Mouse (Mus musculus): ENCODE data around the gene Ino80b. TPM values are rescaled to one million over a fixed set of nuclear protein-coding genes. Genes with fewer than 3 reads are reported as not detected.

Gene Ino80b
- total RNA-seq, 1 experiment, result 21.2 TPM

GRCm38 (mm10) chr6:83119734-83120051, 5.5 kb downstream of the Ino80b start:
- Histone ChIP-seq H3K27ac (ENCODE audit: insufficient read depth, low read depth, low read length, poor library complexity, severe bottlenecking) (no peak overlapping the region), H3K4me1 (ENCODE audit: control insufficient read depth in 2 of 2, insufficient read depth in 2 of 2, low read length in 2 of 2, poor library complexity in 1 of 2) (peaks cover 3% of the 10 kb centered on the region in 2 experiments; a peak in 3 of 4 replicates)

DNA sequence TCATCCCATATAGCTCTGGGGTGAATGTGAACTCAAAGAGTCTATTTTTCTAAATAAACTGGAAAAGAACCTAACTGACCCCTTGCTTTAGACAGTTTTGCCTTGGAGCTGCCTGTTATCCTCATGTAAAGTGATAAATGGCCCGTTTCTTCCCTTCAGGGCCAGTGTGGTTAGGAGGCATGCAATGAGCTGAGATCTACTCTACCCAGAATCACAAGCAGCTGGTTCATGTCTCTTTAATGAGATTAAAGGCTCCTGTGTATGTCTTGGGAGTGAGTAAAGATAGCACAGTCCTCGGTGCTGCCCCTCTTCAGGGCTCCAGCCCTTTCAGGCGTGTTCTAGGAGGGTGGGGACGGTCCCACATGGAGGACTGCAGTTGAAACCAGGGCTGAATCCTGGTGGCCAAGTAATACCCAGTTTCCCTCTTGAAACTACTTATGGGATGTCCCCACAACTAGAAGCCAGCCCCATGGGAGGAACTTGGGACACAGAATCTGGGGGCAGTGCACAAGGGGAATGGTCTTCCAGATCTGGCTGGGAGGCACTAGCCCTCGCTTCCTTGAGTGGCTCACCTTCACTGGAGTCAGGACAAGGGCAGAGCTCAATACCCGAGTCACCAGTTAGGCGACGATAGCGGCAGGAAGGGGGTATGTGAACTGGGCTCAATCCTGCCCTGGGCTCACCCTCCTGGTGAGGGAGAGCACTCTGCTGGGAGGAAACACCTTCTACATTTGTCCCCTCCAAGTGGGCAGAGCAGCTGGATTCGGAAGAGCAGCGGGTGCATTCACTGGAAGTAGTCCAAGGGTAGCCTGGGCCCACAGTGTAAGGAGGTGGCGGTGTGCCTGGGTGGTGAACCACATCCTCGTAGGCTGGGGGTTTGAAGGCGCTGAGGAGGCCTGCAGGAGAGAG, 6.2 kb downstream of the Ino80b start:
- no peak overlapping the region for H3K4me3 ChIP-seq (ENCODE audit: insufficient read depth in 1 of 2, low read depth in 1 of 2, low read length in 2 of 2, poor library complexity in 1 of 2, severe bottlenecking in 1 of 2)
- peaks cover 3% of the 10 kb centered on the region in 2 experiments; a peak in 3 of 4 replicates for H3K4me1 ChIP-seq (ENCODE audit: control insufficient read depth in 2 of 2, insufficient read depth in 2 of 2, low read length in 2 of 2, poor library complexity in 1 of 2)
- no peak overlapping the region for H3K27ac ChIP-seq (ENCODE audit: insufficient read depth, low read depth, low read length, poor library complexity, severe bottlenecking)
- no peak for DNase-seq (ENCODE audit: low read depth, low spot score)
- no peaks in the 10 kb centered on the region for H3K9me3 ChIP-seq (ENCODE audit: control insufficient read depth, insufficient read depth, low read depth, low read length)
- peaks cover 4% of the 10 kb centered on the region; the same call in 1 of the 2 replicates for H3K36me3 ChIP-seq (ENCODE audit: control insufficient read depth, insufficient read depth, low read length, poor library complexity, severe bottlenecking)
- in situ Hi-C loops (cut with MboI; ENCODE audit: low sequenced_read_pairs in 2 of 2, unreplicated experiment in 2 of 2), result no loop called here
- no peak for TF ChIP-seq MAFK (IDR thresholded peaks at IDR 0.05; ENCODE audit: insufficient read depth, low read depth, low read length)
- no peak for TF ChIP-seq ZNF384 (IDR thresholded peaks at IDR 0.05; ENCODE audit: low read depth, low read length)
- TF ChIP-seq CHD2 (IDR thresholded peaks at IDR 0.05; ENCODE audit: low read depth, low read length), result no peak
- TF ChIP-seq HCFC1 (IDR thresholded peaks at IDR 0.05; ENCODE audit: borderline replicate concordance, insufficient read depth, low read length), result no peak
- TF ChIP-seq ZC3H11A (IDR thresholded peaks at IDR 0.05; ENCODE audit: borderline replicate concordance, low read depth, low read length), result no peak
- H3K9ac ChIP-seq (ENCODE audit: insufficient read depth, low read depth, low read length, poor library complexity, severe bottlenecking), result no peak overlapping the region

More at GRCm38 (mm10) chr6:83119734-83120051, 5.5 kb downstream of the Ino80b start:
- no peak for TF ChIP-seq ZC3H11A (IDR thresholded peaks at IDR 0.05; ENCODE audit: borderline replicate concordance, low read depth, low read length)
- in situ Hi-C loops (cut with MboI; ENCODE audit: low sequenced_read_pairs in 2 of 2, unreplicated experiment in 2 of 2), result no loop called here
- Histone ChIP-seq H3K4me3 (ENCODE audit: insufficient read depth in 1 of 2, low read depth in 1 of 2, low read length in 2 of 2, poor library complexity in 1 of 2, severe bottlenecking in 1 of 2) (no peak overlapping the region), H3K9me3 (ENCODE audit: control insufficient read depth, insufficient read depth, low read depth, low read length) (no peaks in the 10 kb centered on the region), H3K9ac (ENCODE audit: insufficient read depth, low read depth, low read length, poor library complexity, severe bottlenecking) (no peak overlapping the region), H3K36me3 (ENCODE audit: control insufficient read depth, insufficient read depth, low read length, poor library complexity, severe bottlenecking) (peaks cover 4% of the 10 kb centered on the region; the same call in 1 of the 2 replicates)
- DNase-seq (ENCODE audit: low read depth, low spot score), result no peak

GRCm38 (mm10) chr6:83118369-83118768, 6.9 kb downstream of the Ino80b start:
- Histone ChIP-seq H3K9me3 (ENCODE audit: control insufficient read depth, insufficient read depth, low read depth, low read length) (no peaks in the 10 kb centered on the region), H3K4me3 (ENCODE audit: insufficient read depth in 1 of 2, low read depth in 1 of 2, low read length in 2 of 2, poor library complexity in 1 of 2, severe bottlenecking in 1 of 2) (no peak overlapping the region), H3K4me1 (ENCODE audit: control insufficient read depth in 2 of 2, insufficient read depth in 2 of 2, low read length in 2 of 2, poor library complexity in 1 of 2) (peaks cover 3% of the 10 kb centered on the region in 2 experiments; a peak in 3 of 4 replicates), H3K36me3 (ENCODE audit: control insufficient read depth, insufficient read depth, low read length, poor library complexity, severe bottlenecking) (peaks cover 4% of the 10 kb centered on the region; the same call in 1 of the 2 replicates), H3K27ac (ENCODE audit: insufficient read depth, low read depth, low read length, poor library complexity, severe bottlenecking) (no peak overlapping the region), H3K9ac (ENCODE audit: insufficient read depth, low read depth, low read length, poor library complexity, severe bottlenecking) (no peak overlapping the region)
- DNase-seq (ENCODE audit: low read depth, low spot score), result no peak
- TF ChIP-seq ZNF384 (IDR thresholded peaks at IDR 0.05; ENCODE audit: low read depth, low read length) (no peak), HCFC1 (IDR thresholded peaks at IDR 0.05; ENCODE audit: borderline replicate concordance, insufficient read depth, low read length) (no peak), MAFK (IDR thresholded peaks at IDR 0.05; ENCODE audit: insufficient read depth, low read depth, low read length) (no peak), ZC3H11A (IDR thresholded peaks at IDR 0.05; ENCODE audit: borderline replicate concordance, low read depth, low read length) (no peak)
- in situ Hi-C loops (cut with MboI; ENCODE audit: low sequenced_read_pairs in 2 of 2, unreplicated experiment in 2 of 2), result no loop called here

GRCm38 (mm10) chr6:83117616-83118015, 7.6 kb downstream of the Ino80b start:
- in situ Hi-C loops (cut with MboI; ENCODE audit: low sequenced_read_pairs in 2 of 2, unreplicated experiment in 2 of 2), result no loop called here
- Histone ChIP-seq H3K4me3 (ENCODE audit: insufficient read depth in 1 of 2, low read depth in 1 of 2, low read length in 2 of 2, poor library complexity in 1 of 2, severe bottlenecking in 1 of 2) (no peak overlapping the region), H3K27ac (ENCODE audit: insufficient read depth, low read depth, low read length, poor library complexity, severe bottlenecking) (no peak overlapping the region), H3K9me3 (ENCODE audit: control insufficient read depth, insufficient read depth, low read depth, low read length) (no peaks in the 10 kb centered on the region), H3K4me1 (ENCODE audit: control insufficient read depth in 2 of 2, insufficient read depth in 2 of 2, low read length in 2 of 2, poor library complexity in 1 of 2) (peaks cover 3% of the 10 kb centered on the region in 2 experiments; a peak in 3 of 4 replicates), H3K9ac (ENCODE audit: insufficient read depth, low read depth, low read length, poor library complexity, severe bottlenecking) (no peak overlapping the region), H3K36me3 (ENCODE audit: control insufficient read depth, insufficient read depth, low read length, poor library complexity, severe bottlenecking) (peaks cover 4% of the 10 kb centered on the region; the same call in 1 of the 2 replicates)
- DNase-seq (ENCODE audit: low read depth, low spot score), result no peak
- TF ChIP-seq ZC3H11A (IDR thresholded peaks at IDR 0.05; ENCODE audit: borderline replicate concordance, low read depth, low read length), result no peak

GRCm38 (mm10) chr6:83117165-83117438, 8.1 kb downstream of the Ino80b start:
- no peak overlapping the region for H3K27ac ChIP-seq (ENCODE audit: insufficient read depth, low read depth, low read length, poor library complexity, severe bottlenecking)
- no peak overlapping the region for H3K4me3 ChIP-seq (ENCODE audit: insufficient read depth in 1 of 2, low read depth in 1 of 2, low read length in 2 of 2, poor library complexity in 1 of 2, severe bottlenecking in 1 of 2)

More at GRCm38 (mm10) chr6:83117165-83117438, 8.1 kb downstream of the Ino80b start:
- H3K9ac ChIP-seq (ENCODE audit: insufficient read depth, low read depth, low read length, poor library complexity, severe bottlenecking), result no peak overlapping the region
- H3K4me1 ChIP-seq (ENCODE audit: control insufficient read depth in 2 of 2, insufficient read depth in 2 of 2, low read length in 2 of 2, poor library complexity in 1 of 2), result peaks cover 0 to 3% of the 10 kb centered on the region in 2 experiments; a peak in 2 of 4 replicates
- TF ChIP-seq CHD2 (IDR thresholded peaks at IDR 0.05; ENCODE audit: low read depth, low read length) (no peak), MAFK (IDR thresholded peaks at IDR 0.05; ENCODE audit: insufficient read depth, low read depth, low read length) (no peak), ZC3H11A (IDR thresholded peaks at IDR 0.05; ENCODE audit: borderline replicate concordance, low read depth, low read length) (no peak)
- peaks cover 4% of the 10 kb centered on the region; the same call in 1 of the 2 replicates for H3K36me3 ChIP-seq (ENCODE audit: control insufficient read depth, insufficient read depth, low read length, poor library complexity, severe bottlenecking)
- no peaks in the 10 kb centered on the region for H3K9me3 ChIP-seq (ENCODE audit: control insufficient read depth, insufficient read depth, low read depth, low read length)
- in situ Hi-C loops (cut with MboI; ENCODE audit: low sequenced_read_pairs in 2 of 2, unreplicated experiment in 2 of 2), result no loop called here
- no peak for DNase-seq (ENCODE audit: low read depth, low spot score)

Measured in ES-E14 (cell line).